Mouse (Mus musculus): ENCODE data around the gene Nfib. TPM values are rescaled to one million over a fixed set of nuclear protein-coding genes. Genes with fewer than 3 reads are reported as not detected.

Nfib gene
- polyA plus RNA-seq, 1 experiment: 7.7 TPM

- H3K36me3 ChIP-seq (ENCODE audit: control insufficient read depth, insufficient read depth): no peaks in the 10 kb centered on the region
- no peak overlapping the region for H3K4me3 ChIP-seq
- no peak overlapping the region for H3ac ChIP-seq (ENCODE audit: control insufficient read depth, insufficient read length)
- TF ChIP-seq MAX (IDR thresholded peaks at IDR 0.05; ENCODE audit: low read depth): no peak
- no peak for TF ChIP-seq SRF (IDR thresholded peaks at IDR 0.05; ENCODE audit: control insufficient read depth, insufficient read length, low read depth)
- TF ChIP-seq POLR2A (IDR thresholded peaks at IDR 0.05; ENCODE audit: insufficient read length, low read depth): no peak
- no peak for TF ChIP-seq E2F4 (IDR thresholded peaks at IDR 0.05; ENCODE audit: insufficient read depth)
- no peak for TF ChIP-seq USF1 (IDR thresholded peaks at IDR 0.05; ENCODE audit: low read depth)
- no peak for TF ChIP-seq MYOG (IDR thresholded peaks at IDR 0.05; ENCODE audit: control insufficient read depth in 1 of 3, insufficient read depth in 1 of 3, insufficient read length in 2 of 3, low read depth in 2 of 3)
- no peak for TF ChIP-seq TCF12 (IDR thresholded peaks at IDR 0.05; ENCODE audit: insufficient read depth, poor library complexity, severe bottlenecking)
- TF ChIP-seq CEBPB (IDR thresholded peaks at IDR 0.05; ENCODE audit: insufficient read depth, poor library complexity, severe bottlenecking): no peak
- no peak for TF ChIP-seq MYOD1 (IDR thresholded peaks at IDR 0.05; ENCODE audit: control insufficient read depth in 1 of 3, insufficient read length in 2 of 3, low read depth in 2 of 3)
- TF ChIP-seq TCF3 (IDR thresholded peaks at IDR 0.05; ENCODE audit: insufficient read length, low read depth): no peak
- no peak for TF ChIP-seq POLR2AphosphoS2 (IDR thresholded peaks at IDR 0.05; ENCODE audit: insufficient read length, low read depth)
- no peak for TF ChIP-seq REST (IDR thresholded peaks at IDR 0.05; ENCODE audit: insufficient read depth, insufficient read length)
- H3K4me2 ChIP-seq (ENCODE audit: low read depth): no peak overlapping the region
- no peaks in the 10 kb centered on the region for H3K79me2 ChIP-seq (ENCODE audit: control insufficient read depth, insufficient read depth)
- no peaks in the 10 kb centered on the region for H3K27me3 ChIP-seq (ENCODE audit: control insufficient read depth, insufficient read depth, insufficient read length)
These were observed 10.3 kb upstream of the Nfib start for GRCm38 (mm10) chr4:82715833-82716232.

- Histone ChIP-seq H3K79me2 (ENCODE audit: control insufficient read depth, insufficient read depth) (no peaks in the 10 kb centered on the region), H3K27me3 (ENCODE audit: control insufficient read depth, insufficient read depth, insufficient read length) (no peaks in the 10 kb centered on the region), H3K4me2 (ENCODE audit: low read depth) (no peak overlapping the region), H3ac (ENCODE audit: control insufficient read depth, insufficient read length) (no peak overlapping the region), H3K36me3 (ENCODE audit: control insufficient read depth, insufficient read depth) (no peaks in the 10 kb centered on the region), H3K4me3 (no peak overlapping the region)
- TF ChIP-seq TCF12 (IDR thresholded peaks at IDR 0.05; ENCODE audit: insufficient read depth, poor library complexity, severe bottlenecking) (no peak), CEBPB (IDR thresholded peaks at IDR 0.05; ENCODE audit: insufficient read depth, poor library complexity, severe bottlenecking) (no peak), MYOG (IDR thresholded peaks at IDR 0.05; ENCODE audit: control insufficient read depth in 1 of 3, insufficient read depth in 1 of 3, insufficient read length in 2 of 3, low read depth in 2 of 3) (no peak), TCF3 (IDR thresholded peaks at IDR 0.05; ENCODE audit: insufficient read length, low read depth) (no peak), E2F4 (IDR thresholded peaks at IDR 0.05; ENCODE audit: insufficient read depth) (no peak), USF1 (IDR thresholded peaks at IDR 0.05; ENCODE audit: low read depth) (no peak)
These were observed 6.2 kb upstream of the Nfib start for GRCm38 (mm10) chr4:82711611-82712295.

DNA sequence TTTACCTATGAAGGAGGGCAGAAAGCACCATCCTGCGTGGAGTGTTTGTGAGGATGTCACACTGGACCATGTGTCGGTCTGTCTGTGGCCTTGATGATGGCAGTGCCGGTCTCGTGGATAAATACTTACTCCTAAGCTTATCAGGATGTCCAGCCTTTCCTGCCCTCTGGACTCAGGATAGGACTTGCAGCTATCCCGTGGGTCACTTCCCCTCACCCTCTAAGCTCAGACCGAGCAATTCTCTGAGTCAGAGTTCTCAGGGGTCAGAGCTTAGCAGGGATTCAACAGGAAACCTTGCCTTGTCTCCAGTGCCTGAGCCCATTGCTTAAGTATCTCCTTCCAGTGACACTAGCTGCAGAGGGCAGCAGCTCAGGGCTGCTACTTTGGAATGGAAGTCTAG lies 4.1 kb upstream of the Nfib start:
- no peaks in the 10 kb centered on the region for H3K27me3 ChIP-seq (ENCODE audit: control insufficient read depth, insufficient read depth, insufficient read length)
- H3K4me2 ChIP-seq (ENCODE audit: low read depth): no peak overlapping the region
- H3ac ChIP-seq (ENCODE audit: control insufficient read depth, insufficient read length): no peak overlapping the region
- no peak overlapping the region for H3K4me3 ChIP-seq
- TF ChIP-seq MAX (IDR thresholded peaks at IDR 0.05; ENCODE audit: low read depth) (no peak), TCF3 (IDR thresholded peaks at IDR 0.05; ENCODE audit: insufficient read length, low read depth) (no peak)
- H3K79me2 ChIP-seq (ENCODE audit: control insufficient read depth, insufficient read depth): no peaks in the 10 kb centered on the region
- H3K36me3 ChIP-seq (ENCODE audit: control insufficient read depth, insufficient read depth): no peaks in the 10 kb centered on the region

DNA sequence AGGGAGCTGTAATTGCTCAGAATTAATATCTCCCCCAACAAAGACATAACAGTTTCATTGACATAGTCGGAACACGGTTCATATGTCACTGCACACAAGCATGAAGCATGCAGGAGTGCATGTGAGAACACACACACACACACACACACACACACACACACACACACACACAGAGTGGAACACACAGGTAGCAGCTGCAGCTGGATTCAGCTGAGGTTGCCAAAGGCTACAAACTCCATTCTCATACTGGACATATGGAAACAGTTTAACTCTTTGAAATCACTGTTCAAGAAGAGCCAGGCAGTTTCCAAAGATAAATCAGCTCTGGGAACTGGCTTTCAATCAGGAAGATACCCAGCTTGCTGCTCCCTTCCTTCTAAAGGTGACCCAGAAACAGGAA lies 462 bp upstream of the Nfib start:
- no peaks in the 10 kb centered on the region for H3K79me2 ChIP-seq (ENCODE audit: control insufficient read depth, insufficient read depth)
- no peaks in the 10 kb centered on the region for H3K27me3 ChIP-seq (ENCODE audit: control insufficient read depth, insufficient read depth, insufficient read length)
- no peak overlapping the region for H3ac ChIP-seq (ENCODE audit: control insufficient read depth, insufficient read length)
- TF ChIP-seq TCF12 (IDR thresholded peaks at IDR 0.05; ENCODE audit: insufficient read depth, poor library complexity, severe bottlenecking) (no peak), MAX (IDR thresholded peaks at IDR 0.05; ENCODE audit: low read depth) (no peak)
- no peaks in the 10 kb centered on the region for H3K36me3 ChIP-seq (ENCODE audit: control insufficient read depth, insufficient read depth)
- H3K4me3 ChIP-seq: no peak overlapping the region
- H3K4me2 ChIP-seq (ENCODE audit: low read depth): no peak overlapping the region

- Histone ChIP-seq H3K4me3 (no peak overlapping the region), H3K79me2 (ENCODE audit: control insufficient read depth, insufficient read depth) (no peaks in the 10 kb centered on the region), H3ac (ENCODE audit: control insufficient read depth, insufficient read length) (no peak overlapping the region), H3K27me3 (ENCODE audit: control insufficient read depth, insufficient read depth, insufficient read length) (no peaks in the 10 kb centered on the region), H3K36me3 (ENCODE audit: control insufficient read depth, insufficient read depth) (no peaks in the 10 kb centered on the region), H3K4me2 (ENCODE audit: low read depth) (no peak overlapping the region)
- TF ChIP-seq TCF3 (IDR thresholded peaks at IDR 0.05; ENCODE audit: insufficient read length, low read depth): no peak
- no peak for TF ChIP-seq MAX (IDR thresholded peaks at IDR 0.05; ENCODE audit: low read depth)
These were observed 1.3 kb downstream of the Nfib start for GRCm38 (mm10) chr4:82704079-82704830.

All from myocyte (in vitro differentiated cells).